Mouse (Mus musculus): ENCODE data around the gene Klhl3.
"Not testable (repeated sequence)": the region's sequence is repeated elsewhere in the genome, so short reads cannot be mapped to it uniquely, and the experiment has no call there.

The Klhl3 gene

DNA sequence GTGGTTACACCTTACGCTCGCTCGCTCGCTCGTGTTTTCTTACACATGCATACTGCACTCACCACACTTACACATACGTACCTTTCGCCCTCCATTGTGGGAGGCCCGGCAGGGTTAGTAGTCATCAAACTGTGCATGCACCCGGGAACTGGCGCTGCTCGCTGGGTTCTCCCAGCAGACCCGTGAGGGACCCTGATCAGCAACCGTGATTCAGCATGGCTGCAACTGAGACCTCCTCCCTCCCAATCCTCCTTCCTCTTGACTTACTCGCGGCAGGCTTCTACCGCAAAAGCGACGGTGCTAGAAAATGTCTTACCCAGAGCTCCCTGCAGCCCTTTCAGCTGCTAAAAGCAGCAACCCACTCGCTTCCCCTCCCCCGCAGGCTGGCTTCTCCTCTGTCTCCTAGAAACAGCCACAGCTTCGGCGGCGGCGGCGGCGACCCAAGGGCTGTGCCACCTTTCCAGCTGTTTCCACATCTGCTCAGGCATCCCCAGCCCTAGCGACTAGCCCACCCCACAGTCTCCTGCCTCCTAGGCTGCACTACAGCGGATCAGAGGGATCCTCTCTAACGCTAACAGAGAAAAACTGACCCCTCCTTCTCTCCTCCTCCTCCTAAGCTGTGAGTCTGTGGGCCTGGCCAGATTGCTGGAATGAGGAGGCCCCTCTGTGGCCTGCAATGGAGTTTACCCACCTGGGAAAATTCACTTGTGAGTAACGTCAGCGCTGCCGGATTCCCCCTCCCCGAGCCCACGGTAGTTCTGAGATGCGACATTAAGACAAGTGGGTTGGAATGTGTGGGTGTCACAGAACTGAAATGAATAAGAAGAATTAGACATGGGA is at the start of gene Klhl3:
TSS of gene Klhl3 (minus strand) at position 532 of the 840 bp plus-strand sequence.
- peak; percentile 83 for DNase-seq (ENCODE audit: low read depth, low spot score)

DNA sequence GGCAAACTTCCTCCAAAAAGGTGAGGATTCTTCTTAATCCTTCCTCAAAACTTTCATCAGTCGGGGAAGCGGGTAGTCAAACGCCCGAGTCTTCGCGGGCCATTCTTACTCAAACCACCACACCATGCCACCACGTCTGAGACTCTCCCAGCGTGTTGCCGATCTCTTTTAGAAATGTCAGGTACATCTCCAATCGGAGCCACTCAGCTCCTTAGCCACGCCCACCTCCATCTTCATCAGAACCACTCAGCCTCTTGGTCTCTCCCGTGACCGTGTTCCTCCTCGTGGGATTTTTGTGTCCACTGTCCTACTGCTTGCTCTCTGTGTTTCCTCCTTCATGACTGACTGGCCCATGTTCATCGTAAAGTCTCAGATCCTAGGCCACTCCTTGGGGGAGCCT is 47.4 kb upstream of the Klhl3 start:
- DNase-seq (ENCODE audit: low read depth, low spot score), result no peak

DNA sequence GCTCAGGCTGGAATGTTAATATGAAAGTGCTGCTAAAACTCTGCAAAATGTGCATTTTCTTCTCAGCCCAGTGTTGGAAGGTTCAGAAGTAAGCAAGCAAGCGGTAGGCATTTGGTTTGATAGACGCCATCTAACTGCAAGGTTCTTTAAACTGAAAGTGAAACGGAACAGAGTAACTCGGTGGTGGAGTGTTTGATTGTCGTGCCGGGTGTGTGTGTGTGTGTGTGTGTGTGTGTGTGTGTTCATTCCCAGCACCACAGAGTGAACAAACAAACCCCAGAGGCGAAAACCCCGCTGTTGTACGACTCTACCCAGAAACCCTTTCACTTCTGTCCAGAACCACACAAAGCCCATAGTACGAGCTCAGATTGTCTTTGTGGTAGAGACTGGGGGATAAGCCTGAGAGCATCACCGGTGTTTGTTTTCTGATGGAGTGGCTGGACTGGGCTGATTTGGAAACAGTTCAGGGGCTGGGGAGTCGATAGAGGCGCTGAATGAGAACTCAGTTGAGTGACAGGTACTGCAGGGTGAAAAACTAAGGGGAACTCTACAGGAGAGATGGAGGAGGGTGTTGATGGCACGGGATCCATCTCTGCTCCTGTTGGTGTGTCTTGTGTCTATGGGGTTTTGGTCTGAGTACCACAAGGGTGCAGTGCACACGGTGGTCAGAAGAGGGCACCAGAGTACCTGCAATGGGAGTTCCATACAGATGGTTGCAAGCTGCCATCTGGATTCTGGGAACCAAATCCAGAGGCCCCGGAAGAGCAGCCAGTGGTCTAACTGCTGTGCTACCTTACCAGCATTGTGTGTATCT is 44.9 kb upstream of the Klhl3 start:
- peak; percentile 93 for DNase-seq (ENCODE audit: low read depth, low spot score)

DNA sequence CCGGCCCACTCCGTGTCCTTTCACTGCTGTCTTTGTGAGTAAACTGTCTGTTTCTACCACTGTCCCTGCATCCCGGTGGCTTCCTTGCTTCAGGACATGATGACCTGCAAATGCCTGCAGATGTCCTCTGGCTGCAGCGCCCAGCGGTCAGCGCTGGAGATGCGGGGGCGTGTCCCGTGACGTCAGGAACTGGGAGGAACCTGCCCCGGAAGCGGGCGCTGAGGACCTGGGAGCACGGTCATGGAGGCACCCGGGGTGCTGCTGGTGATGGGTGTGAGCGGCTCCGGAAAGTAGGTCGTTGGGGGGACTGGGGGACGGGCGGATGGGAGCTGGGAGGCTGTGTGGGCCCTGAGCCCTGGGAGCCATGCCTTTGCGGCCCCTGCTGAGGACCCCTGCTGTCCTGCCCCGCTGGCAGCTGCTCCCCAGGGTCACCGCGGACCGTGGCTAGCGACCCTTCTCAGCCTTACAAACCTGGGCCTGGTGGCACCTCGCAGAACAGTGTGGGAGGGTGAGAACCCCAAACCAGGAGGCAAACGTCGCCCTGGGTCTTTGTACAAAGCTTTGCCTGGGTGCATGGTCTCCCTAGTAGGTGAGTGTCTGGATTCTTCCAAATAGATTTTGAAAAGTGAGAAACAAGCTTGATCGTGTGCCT is 44.2 kb upstream of the Klhl3 start, which contains the start of gene Idnk:
TSS of gene Idnk (plus strand) at position 203 of the 652 bp plus-strand sequence.
- peak; percentile 86 for DNase-seq (ENCODE audit: low read depth, low spot score)

DNA sequence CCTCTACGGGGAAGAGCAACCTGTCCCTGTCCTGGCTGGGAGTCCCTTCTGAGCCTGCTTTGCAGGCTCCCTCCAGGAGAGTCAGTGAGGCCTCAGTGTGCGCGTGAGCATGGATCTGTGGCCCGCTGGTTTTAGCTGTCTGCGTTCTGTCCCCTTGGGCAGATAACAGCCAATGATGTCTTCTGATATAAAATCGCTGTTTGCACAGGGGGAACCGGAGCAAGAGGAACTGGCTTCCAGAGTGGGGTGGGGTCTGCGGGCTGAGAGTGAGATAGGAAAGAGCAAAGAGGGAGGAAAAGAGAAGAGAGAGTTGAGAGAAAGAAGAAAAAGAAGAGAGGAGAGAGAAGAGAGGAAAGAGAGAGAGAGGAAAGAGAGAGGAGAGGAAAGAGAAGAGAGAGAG is 43.6 kb upstream of the Klhl3 start:
- peak; percentile 25 for DNase-seq (ENCODE audit: low read depth, low spot score)

DNA sequence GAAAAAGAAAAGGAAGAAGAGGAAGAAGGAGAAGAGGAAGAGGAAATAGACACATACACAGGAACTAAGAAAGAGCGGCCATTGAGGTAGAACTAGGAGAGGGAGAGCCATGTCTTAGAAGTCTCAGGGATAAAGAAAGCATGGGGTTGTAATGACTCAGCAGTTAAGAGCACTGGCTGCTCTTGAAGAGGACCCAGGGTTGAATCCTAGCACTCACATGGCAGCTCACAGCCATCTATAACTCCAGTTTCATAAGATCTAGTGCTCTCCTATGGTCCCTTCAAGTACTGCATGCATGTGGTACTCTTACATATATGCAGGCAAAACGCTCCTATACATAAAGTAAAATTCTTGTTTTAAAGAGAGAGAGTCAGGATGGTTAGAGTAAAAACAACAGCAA is 42.6 kb upstream of the Klhl3 start:
- DNase-seq (ENCODE audit: low read depth, low spot score), result peak; percentile 19

DNA sequence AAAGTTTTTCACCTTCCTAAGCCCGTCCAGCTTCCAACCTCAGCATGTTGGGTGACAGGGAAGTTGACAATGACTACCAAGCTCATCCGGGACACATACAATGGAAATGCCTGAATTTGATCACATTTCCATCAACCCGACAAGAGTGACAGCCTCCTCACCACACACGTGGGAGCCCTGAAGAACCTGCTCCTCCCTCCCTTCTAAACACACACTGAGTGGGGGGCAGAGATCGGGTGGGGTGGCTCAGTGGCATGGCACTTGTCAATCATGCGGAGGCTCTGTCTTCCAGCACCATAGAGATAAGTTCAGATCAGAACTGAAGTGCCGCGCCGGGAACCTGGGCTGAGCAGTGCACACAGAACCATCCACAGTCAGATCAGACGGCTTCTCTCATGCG is 37.0 kb upstream of the Klhl3 start:
- DNase-seq (ENCODE audit: low read depth, low spot score), result no peak

DNA sequence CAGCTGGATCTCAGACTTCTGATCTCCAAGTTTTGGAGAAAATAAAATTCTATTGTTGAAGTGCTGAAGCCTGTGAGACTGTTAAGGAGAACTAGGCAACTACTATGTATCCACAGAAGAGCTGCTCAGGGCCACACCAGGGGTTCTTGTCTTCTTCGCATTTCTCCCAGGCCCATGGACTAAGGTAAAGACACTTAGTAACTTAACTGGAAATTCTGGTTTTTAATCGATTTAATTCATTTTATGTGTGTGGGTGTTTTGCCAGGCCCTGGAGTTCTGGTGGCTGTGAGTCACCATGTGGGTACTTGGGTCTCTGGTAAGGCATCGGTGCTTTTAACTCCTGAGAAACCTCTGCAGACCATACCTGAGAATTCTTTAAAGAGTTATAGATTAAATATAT is 36.2 kb upstream of the Klhl3 start:
- DNase-seq (ENCODE audit: low read depth, low spot score), result no peak

DNA sequence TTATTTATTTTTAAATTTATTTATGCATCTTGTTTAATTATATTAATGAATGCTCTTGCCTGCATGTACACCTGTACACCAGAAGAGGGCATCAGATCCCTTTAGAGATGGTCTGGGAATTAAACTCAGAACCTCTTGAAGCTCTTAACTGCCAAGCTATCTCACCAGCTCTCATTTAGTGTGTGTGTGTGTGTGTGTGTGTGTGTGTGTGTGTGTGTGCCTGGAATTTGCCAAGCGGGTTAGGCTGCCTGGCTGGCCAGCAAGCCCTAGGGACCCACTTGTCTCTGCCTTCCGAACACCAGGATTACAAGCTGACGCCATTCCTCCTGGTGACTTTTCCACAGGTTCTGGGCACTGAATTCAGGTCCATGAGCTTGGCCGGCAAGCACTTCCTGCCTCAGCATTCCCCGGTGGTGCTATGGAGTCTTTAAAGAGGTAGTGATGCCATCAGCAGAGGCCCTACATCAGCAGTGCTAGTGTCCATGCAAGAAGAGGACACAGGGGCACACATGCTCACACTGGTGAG is 35.7 kb upstream of the Klhl3 start:
- DNase-seq (ENCODE audit: low read depth, low spot score), result peak; percentile 56

DNA sequence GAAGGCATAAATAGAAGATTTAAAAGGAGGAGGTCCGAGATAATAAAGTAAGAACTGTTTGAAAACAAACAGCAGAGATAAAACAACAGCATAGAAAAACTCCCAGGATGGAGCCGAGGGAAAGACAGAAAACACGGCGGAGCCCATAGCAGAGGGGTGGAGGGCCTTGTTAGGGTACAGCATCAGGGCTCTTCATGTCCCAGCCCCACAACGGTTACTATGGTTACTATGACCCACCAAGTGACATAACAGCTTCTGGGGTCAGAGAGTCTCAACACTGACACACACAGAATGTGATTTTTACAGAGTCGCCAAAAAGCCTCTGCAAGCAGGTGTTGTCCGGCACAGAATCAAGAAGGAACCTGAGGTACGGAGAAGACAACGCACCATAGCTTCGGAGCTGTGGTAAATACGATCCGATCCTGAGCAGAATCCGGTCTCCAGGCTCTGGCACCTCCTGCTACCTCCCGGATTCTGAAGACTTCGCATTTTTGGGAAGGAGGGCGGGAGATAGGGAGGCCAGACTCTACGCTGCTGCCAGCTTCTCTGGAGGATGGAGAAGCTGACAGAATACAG is 35.0 kb upstream of the Klhl3 start:
- peak; percentile 51 for DNase-seq (ENCODE audit: low read depth, low spot score)

DNA sequence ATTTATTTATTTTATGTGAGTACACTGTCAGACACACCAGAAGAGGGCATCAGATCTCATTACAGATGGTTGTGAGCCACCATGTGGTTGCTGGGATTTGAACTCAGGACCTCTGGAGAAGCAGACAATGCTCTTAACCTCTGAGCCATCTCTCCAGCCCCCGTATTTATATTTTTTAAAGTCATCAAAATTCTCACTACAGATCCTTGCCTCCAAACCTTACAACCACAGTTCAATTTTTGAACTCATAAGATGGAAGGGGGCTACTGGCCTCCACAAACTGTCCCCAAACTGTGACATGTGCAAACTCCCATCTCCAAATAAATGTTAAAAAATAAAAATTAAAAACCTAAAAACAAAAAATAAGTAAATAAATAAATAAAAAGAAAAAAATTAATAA is 34.4 kb upstream of the Klhl3 start:
- DNase-seq (ENCODE audit: low read depth, low spot score), result no peak

DNA sequence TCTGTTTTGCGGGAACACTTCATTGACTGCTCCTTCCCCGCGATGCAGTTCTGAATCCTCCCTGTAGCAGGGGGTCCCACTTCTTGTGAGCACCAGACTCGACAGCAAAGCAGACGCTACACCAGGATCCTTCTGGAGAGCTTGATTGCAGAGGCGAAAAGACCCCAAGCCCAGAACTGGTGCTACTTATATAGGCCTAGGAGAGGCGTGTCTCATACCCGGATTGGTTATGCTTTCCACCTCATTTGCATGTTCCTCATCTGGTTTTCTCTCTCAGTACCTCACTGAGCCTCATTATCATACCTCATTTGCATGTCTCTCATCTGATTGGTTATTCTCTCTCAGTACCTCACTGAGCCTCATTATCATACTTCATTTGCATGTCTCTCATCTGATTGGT is 33.2 kb upstream of the Klhl3 start:
- not testable (repeated sequence) for DNase-seq (ENCODE audit: low read depth, low spot score)

DNA sequence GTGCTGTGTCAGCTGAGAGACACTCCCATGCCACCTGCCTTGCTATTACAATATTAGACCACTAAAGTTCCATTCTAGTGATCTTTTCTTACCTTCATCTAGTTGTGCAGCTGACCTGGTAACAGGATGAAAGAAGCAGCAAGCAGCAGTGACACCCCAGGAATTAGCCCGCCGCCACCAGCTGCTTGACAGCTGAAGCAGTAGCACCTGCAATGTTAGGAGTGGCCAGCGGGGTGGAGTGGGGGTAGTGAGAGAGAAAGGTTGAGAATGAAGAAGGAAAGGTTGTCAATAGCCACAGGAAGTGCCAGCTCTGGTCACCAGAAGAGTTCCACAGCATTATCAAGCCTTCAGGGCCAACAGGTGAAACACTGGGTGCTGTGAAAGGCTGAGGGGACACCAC is 18.3 kb upstream of the Klhl3 start:
- DNase-seq (ENCODE audit: low read depth, low spot score), result peak; percentile 24

DNA sequence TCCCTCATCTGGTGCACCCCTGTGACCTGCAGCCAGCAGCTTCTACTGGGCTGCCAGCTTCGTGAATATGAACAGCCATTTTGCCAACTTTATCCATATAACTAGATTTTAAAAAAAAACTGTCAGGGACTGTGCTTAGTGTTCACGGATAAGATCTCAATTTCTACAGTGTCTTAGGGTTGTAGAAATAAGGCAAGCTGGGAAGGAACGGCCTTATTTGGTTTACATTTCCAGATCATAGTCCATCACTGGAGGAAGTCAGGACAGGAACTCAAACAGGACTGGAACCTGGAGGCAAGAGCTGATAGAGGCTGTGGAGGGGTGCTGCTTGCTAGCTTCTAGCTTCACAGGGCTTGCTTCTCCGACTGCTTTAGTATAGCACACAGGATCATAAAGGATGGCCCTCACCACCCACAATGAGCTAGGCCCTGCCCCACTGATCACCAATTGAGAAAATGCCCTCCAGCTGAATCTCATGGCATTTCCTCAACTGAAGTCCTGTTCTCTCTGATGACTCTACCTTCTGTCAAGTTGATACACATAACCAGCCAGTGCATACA is 16.4 kb upstream of the Klhl3 start:
- DNase-seq (ENCODE audit: low read depth, low spot score), result peak; percentile 24

DNA sequence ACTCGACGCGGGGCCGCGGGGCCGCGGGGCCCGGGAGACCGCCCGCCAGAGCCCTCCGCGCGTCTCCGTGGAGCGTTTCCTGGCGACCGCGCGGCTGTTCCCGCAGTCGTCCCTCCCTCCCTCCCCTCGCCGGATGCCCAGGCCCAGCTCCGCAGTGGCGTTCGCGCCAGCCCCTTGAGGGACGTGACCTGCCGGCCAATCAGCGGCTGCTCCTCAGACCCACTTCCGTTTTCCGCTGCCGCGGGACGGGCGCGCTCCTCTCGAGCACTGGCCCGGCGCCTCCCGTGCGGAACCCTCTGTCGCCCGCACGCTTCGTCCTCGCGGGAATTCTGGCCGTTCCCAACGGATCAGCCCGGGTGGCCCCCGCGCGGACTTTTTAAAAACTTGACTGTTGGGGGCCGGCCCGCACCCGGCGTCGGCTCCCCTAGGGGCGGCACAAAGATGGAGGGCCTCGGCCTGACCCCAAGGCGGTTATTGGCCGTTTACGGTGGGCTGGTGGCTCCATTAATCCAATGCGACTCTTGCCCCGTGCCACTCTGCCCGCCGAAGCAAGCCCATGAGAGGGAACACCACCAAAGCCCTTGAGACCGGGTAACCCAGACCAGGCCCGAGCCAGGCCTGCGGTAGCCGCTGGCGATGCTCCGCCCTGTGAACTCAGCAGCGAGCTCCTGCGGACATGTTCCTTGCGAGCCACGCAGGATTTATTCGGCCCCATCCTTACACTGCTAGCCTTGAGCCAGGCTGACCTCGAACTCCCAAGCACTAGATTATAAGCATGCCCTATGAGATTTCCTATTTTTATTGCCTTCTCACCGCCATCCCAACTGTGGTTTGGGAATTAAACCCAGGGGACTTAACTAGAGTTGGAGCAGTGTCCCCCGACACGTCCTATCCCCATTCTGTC is 15.6 kb upstream of the Klhl3 start:
- DNase-seq (ENCODE audit: low read depth, low spot score), result peak; percentile 97

DNA sequence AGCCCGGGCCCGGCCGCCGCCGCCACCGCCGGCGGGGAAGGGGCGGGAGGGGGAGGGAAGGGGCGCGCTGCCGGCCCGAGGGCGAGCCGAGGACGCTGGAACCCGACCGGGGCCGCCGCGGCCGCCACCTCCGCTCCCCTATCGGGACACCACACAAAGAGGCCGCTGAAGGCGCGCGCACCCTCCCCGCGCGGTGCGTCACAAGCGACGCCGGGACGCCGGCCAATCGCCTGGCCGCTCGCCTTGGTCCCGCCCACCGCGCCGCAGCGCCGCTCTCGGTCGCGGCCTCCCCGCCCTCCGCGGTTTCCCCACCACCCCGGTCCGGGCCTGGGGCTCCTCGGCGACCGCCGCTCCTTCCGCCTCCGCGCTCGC is 15.0 kb upstream of the Klhl3 start, which contains the start of gene Hnrnpa0:
TSS of gene Hnrnpa0 (minus strand) at position 161 of the 372 bp plus-strand sequence.
- DNase-seq (ENCODE audit: low read depth, low spot score), result peak; percentile 98

DNA sequence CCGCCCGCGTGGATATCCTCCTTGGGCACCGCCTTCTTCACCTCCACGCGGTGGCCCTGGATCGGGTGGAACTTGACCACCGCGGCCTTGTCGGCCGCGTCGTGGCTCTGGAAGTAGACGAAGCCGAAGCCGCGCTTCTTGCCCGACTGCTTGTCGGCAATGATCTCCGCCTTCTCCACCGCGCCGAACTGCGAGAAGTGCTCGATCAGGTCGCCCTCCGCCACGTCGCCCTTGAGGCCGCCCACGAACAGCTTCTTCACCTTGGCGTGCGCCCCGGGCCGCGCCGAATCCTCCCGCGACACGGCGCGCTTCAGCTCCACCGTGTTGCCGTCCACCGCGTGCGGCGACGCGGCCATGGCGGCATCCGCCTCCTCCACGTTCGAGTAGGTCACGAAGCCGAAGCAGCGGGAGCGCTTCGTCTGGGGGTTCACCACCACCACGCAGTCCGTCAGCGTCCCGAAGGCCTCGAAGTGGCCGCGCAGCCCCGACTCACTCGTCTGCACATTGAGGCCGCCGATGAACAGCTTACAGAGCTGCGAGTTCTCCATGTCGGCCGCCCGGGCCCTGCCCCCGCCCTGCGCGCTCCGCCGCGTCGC is 14.5 kb upstream of the Klhl3 start:
- peak; percentile 80 for DNase-seq (ENCODE audit: low read depth, low spot score)

DNA sequence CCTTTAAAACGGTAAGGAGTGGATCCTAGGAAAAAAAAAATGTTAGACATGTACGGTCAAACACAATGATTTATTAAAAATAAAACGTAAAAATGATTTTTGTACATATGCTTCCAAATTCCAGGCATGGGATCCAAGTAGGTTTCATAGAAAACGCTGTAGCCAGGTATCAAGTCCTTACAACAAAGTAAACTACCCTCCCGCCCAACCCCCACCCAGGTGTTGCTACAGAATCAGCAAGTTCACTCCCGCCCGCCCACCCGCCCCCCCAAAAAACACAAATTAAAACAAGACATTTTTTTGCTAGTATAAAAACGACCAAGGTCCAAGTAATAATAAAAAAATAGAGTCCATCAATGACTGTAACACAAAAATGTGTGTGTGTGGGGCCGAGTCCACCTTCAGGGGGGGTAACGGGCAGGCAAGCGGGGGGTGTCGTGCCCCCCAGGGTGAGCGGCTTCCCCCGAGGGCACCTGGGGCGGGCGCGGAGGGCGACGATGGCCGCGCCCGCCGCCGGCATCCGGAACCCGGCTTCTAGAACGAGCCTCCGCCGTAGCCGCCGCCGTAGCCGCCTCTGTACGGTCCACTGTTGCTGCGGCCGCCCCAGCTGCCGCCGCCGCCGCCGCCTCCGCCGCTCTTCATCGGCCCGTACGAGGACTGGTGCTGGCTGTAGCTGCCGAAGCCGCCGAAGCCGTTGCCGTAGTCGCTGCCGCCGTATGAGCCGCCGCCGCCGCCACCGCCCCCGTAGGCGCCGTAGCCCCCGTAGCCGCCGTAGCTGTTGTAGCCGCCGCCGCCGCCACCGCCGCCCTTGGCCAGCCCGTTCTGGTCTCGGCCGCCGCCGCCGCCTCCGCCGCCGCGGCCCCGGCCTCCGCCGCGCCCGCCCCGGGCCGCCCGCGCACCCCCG is 13.7 kb upstream of the Klhl3 start:
- DNase-seq (ENCODE audit: low read depth, low spot score), result peak; percentile 61

DNA sequence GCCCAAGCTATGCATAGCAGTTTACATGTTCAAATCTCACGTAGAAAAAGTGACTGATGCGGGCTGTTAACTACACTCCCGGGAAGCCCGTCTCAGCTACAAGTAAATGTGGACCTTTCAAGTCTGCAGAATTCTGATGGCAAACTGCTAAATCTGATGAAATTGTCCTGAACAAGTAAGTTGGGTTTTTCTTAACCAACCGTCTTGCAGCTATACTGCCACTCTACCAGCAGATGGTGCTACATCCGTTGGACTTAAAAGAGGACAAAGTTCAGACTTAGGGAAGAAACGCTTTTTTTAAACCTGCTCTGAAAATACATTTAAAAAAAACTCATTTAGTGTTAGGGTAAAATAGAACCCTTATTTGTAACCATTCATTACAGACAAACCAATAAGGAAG is 12.7 kb upstream of the Klhl3 start:
- DNase-seq (ENCODE audit: low read depth, low spot score), result peak; percentile 86
